Mouse (Mus musculus) hindbrain, embryonic 14.5 days (tissue): Measurements from ENCODE around the gene Col6a4. TPM values are rescaled to one million over a fixed set of nuclear protein-coding genes. Genes with fewer than 3 reads are reported as not detected.

Source experiments
- ATAC-seq: fragments of 200-750 bp; cut with Nextera tagmentation; 2 replicates; pipeline ENCODE4 v1.8.0; 2017; ENCODE audit warnings: moderate number of reproducible peaks, mild to moderate bottlenecking, moderate TSS enrichment, moderate library complexity; ENCODE audit not compliant: low FRiP score
- DNase-seq: peaks from one replicate; pipeline ENCODE4 v3.0.0-alpha.2; 2015; ENCODE audit warnings: low spot score
- H3K27ac ChIP-seq: fragments of 300-500 bp; sonication (generic); 2 replicates; pipeline ENCODE4 v1.5.1; 2014; ENCODE audit warnings: mild to moderate bottlenecking, moderate library complexity
- H3K27me3 ChIP-seq: fragments of 300-500 bp; sonication (generic); 2 replicates; pipeline ENCODE4 v1.6.1; 2014; ENCODE audit warnings: mild to moderate bottlenecking, low read length, mixed read lengths; ENCODE audit not compliant: control insufficient read depth, insufficient read depth
- H3K36me3 ChIP-seq: fragments of 300-500 bp; sonication (generic); replicated peaks from 2 replicates; pipeline ENCODE4 v1.6.1; 2014; ENCODE audit not compliant: control insufficient read depth, insufficient read depth
- H3K4me1 ChIP-seq: fragments of 300-500 bp; sonication (generic); replicated peaks from 2 replicates; pipeline ENCODE4 v1.6.1; 2014; ENCODE audit warnings: antibody characterized with exemption, low read length, mixed read lengths; ENCODE audit not compliant: control insufficient read depth, insufficient read depth
- H3K4me2 ChIP-seq: fragments of 300-500 bp; sonication (generic); replicated peaks from 2 replicates; pipeline ENCODE4 v1.6.1; 2014; ENCODE audit warnings: mild to moderate bottlenecking, moderate library complexity
- H3K4me3 ChIP-seq: fragments of 300-500 bp; sonication (generic); replicated peaks from 2 replicates; pipeline ENCODE4 v1.5.1; 2014; ENCODE audit warnings: mild to moderate bottlenecking, low read length
- H3K9ac ChIP-seq: fragments of 300-500 bp; sonication (generic); 2 replicates; pipeline ENCODE4 v1.6.1; 2014
- H3K9me3 ChIP-seq: fragments of 300-500 bp; sonication (generic); 2 replicates; pipeline ENCODE4 v1.6.1; 2016; ENCODE audit warnings: low read length; ENCODE audit not compliant: control insufficient read depth
- WGBS: fragments of 180-500 bp; shearing (Covaris S2); extraction: QIAGEN DNeasy Blood & Tissue Kit; methylation state at CpG from one replicate; pipeline ENCODE4 v1.1.7; 2014; 5-methylcytosine and 5-hydroxymethylcytosine counted together
- polyA plus RNA-seq: library from polyadenylated mRNA; unstranded; fragments of >200 nt; fragmentation: Nextera tagmentation; extraction: Ambion mirVana; gene quantifications from 2 replicates; pipeline ENCODE4 v1.2.1, GENCODE M21; 2014

The Col6a4 gene
- polyA plus RNA-seq, 1 experiment from 2014 or later: 0.32 TPM

GRCm38 (mm10) chr9:105949755-105950154 lies 146.8 kb downstream of the Col6a4 start:
- Histone ChIP-seq H3K4me3 (no peak overlapping the region), H3K9ac (no peak overlapping the region), H3K36me3 (no peaks in the 10 kb centered on the region), H3K27me3 (no peaks in the 10 kb centered on the region), H3K27ac (no peak overlapping the region), H3K9me3 (no peaks in the 10 kb centered on the region), H3K4me2 (no peak overlapping the region), H3K4me1 (no peaks in the 10 kb centered on the region)
- WGBS: 78% methylated on average over 1 of the region's 1 CpGs
- DNase-seq: no peak
- ATAC-seq: no peak

- Histone ChIP-seq H3K4me2 (no peak overlapping the region), H3K4me3 (no peak overlapping the region), H3K4me1 (no peaks in the 10 kb centered on the region), H3K9me3 (no peaks in the 10 kb centered on the region), H3K27me3 (no peaks in the 10 kb centered on the region), H3K9ac (no peak overlapping the region), H3K36me3 (no peaks in the 10 kb centered on the region), H3K27ac (no peak overlapping the region)
- DNase-seq (no peak), ATAC-seq (no peak)
- WGBS: 83% methylated on average over 3 of the region's 3 CpGs
Measured at GRCm38 (mm10) chr9:105947577-105947976, 149.0 kb downstream of the Col6a4 start.

Other genes with a start within 250 kb of the Col6a4 start
- gene Col6a5, start 136.1 kb downstream of the Col6a4 start, polyA plus RNA-seq: 0.27 TPM in 1 of 2 replicates, not detected in the other
- gene Glyctk, start 61.4 kb upstream of the Col6a4 start, polyA plus RNA-seq: 2.3 and 3.0 TPM in 2 replicates
- 40.2 and 42.3 TPM in 2 replicates for gene Wdr82, start 74.1 kb upstream of the Col6a4 start, polyA plus RNA-seq
- gene Ppm1m, start 103.0 kb upstream of the Col6a4 start, polyA plus RNA-seq: 13.0 and 13.4 TPM in 2 replicates
- 49.6 and 52.9 TPM in 2 replicates for gene Twf2, start 106.3 kb upstream of the Col6a4 start, polyA plus RNA-seq
- 0.12 TPM in 1 of 2 replicates, not detected in the other for gene Tlr9, start 125.8 kb upstream of the Col6a4 start, polyA plus RNA-seq
- gene Alas1, start 151.9 kb upstream of the Col6a4 start, polyA plus RNA-seq: 99.0 and 99.7 TPM in 2 replicates
- 6.3 and 7.3 TPM in 2 replicates for gene Poc1a, start 184.3 kb upstream of the Col6a4 start, polyA plus RNA-seq